Mouse (Mus musculus) stomach, postnatal 0 days (tissue): ENCODE data around the gene Spc24. TPM values are rescaled to one million over a fixed set of nuclear protein-coding genes. Genes with fewer than 3 reads are reported as not detected.

Source experiments
- ATAC-seq: fragments of 200-750 bp; cut with Nextera tagmentation; 2 replicates; pipeline ENCODE4 v1.8.0; 2017; ENCODE audit not compliant: low FRiP score, low TSS enrichment
- DNase-seq: peaks from one replicate; pipeline ENCODE4 v3.0.0-alpha.2; 2016; ENCODE audit warnings: low spot score
- H3K27ac ChIP-seq: fragments of 300-500 bp; sonication (generic); replicated peaks from 2 replicates; pipeline ENCODE4 v1.5.1; 2014; ENCODE audit warnings: mild to moderate bottlenecking, control low read depth
- H3K27me3 ChIP-seq: fragments of 300-500 bp; sonication (generic); 2 replicates; pipeline ENCODE4 v1.6.1; 2014; ENCODE audit warnings: low read length; ENCODE audit not compliant: control insufficient read depth, insufficient read depth
- H3K36me3 ChIP-seq: fragments of 300-500 bp; sonication (generic); 2 replicates; pipeline ENCODE4 v1.6.1; 2014; ENCODE audit warnings: low read length, mixed read lengths; ENCODE audit not compliant: control insufficient read depth, insufficient read depth
- H3K4me1 ChIP-seq: fragments of 300-500 bp; sonication (generic); replicated peaks from 2 replicates; pipeline ENCODE4 v1.6.1; 2014; ENCODE audit warnings: antibody characterized with exemption; ENCODE audit not compliant: control insufficient read depth, insufficient read depth
- H3K4me2 ChIP-seq: fragments of 300-500 bp; sonication (generic); replicated peaks from 2 replicates; pipeline ENCODE4 v1.6.1; 2014; ENCODE audit warnings: low read depth, mild to moderate bottlenecking, control low read depth, moderate library complexity
- H3K4me3 ChIP-seq: fragments of 300-500 bp; sonication (generic); 2 replicates; pipeline ENCODE4 v1.5.1; 2014; ENCODE audit warnings: low read depth, low read length, control low read depth
- H3K9ac ChIP-seq: fragments of 300-500 bp; sonication (generic); 2 replicates; pipeline ENCODE4 v1.6.1; 2014; ENCODE audit warnings: mild to moderate bottlenecking, low read length, control low read depth, mixed read lengths
- H3K9me3 ChIP-seq: fragments of 300-500 bp; sonication (generic); 2 replicates; pipeline ENCODE4 v1.6.1; 2016; ENCODE audit warnings: low read length; ENCODE audit not compliant: control insufficient read depth
- CTCF ChIP-seq: IDR thresholded peaks from 2 replicates; pipeline ENCODE4 v1.5.1; 2016; ENCODE audit warnings: antibody characterized with exemption, low read depth, mild to moderate bottlenecking, moderate library complexity
- EP300 ChIP-seq: optimal IDR thresholded peaks from 2 replicates; pipeline ENCODE3; 2016; ENCODE audit warnings: antibody characterized with exemption
- WGBS: fragments of 180-500 bp; shearing (Covaris S2); extraction: QIAGEN DNeasy Blood & Tissue Kit; methylation state at CpG from one replicate; pipeline ENCODE4 v1.1.7; 2014; 5-methylcytosine and 5-hydroxymethylcytosine counted together
- polyA plus RNA-seq: library from polyadenylated mRNA; unstranded; fragments of >200 nt; fragmentation: Nextera tagmentation; extraction: Ambion mirVana; gene quantifications from 2 replicates; pipeline ENCODE4 v1.2.1, GENCODE M21; 2015

Spc24 gene
- polyA plus RNA-seq, 1 experiment from 2014 or later, result 31.2 TPM

DNA sequence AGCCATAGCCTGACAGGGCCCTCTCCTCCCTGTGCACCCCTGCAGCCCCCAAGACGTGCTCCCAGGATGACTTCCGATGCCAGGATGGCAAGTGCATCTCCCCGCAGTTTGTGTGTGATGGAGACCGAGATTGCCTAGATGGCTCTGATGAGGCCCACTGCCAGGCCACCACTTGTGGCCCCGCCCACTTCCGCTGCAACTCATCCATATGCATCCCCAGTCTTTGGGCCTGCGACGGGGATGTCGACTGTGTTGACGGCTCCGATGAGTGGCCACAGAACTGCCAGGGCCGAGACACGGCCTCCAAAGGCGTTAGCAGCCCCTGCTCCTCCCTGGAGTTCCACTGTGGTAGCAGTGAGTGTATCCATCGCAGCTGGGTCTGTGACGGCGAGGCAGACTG, 26.7 kb downstream of the Spc24 start:
- WGBS, result 93% methylated on average over 17 of the region's 17 CpGs
- H3K36me3 ChIP-seq, result peaks cover 41% of the 10 kb centered on the region
- no peaks in the 10 kb centered on the region for H3K4me1 ChIP-seq
- no peaks in the 10 kb centered on the region for H3K9me3 ChIP-seq
- no peak overlapping the region for H3K4me2 ChIP-seq
- H3K27ac ChIP-seq, result no peak overlapping the region
- H3K27me3 ChIP-seq, result no peaks in the 10 kb centered on the region
- no peak for DNase-seq
- no peak overlapping the region for H3K9ac ChIP-seq
- no peak for ATAC-seq
- TF ChIP-seq EP300, result no peak
- no peak for TF ChIP-seq CTCF
- H3K4me3 ChIP-seq, result no peak overlapping the region

DNA sequence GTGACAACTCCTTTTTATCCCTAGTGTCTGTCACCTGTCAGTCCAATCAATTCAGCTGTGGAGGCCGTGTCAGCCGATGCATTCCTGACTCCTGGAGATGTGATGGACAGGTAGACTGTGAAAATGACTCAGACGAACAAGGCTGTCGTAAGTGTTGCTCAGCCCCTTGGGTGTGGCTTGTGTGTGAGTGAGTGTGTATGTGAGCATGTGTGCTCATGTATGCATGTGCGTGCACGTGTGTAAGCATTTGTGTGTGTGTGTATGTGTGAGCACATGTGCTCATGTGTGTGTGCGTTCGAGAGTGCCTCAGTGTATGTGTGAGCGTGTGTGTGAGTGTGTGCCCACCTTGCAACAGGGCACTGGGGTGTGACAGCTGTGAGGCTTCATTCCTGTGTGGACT, 27.8 kb downstream of the Spc24 start:
- Histone ChIP-seq H3K4me1 (no peaks in the 10 kb centered on the region), H3K9ac (no peak overlapping the region), H3K27me3 (no peaks in the 10 kb centered on the region), H3K4me2 (no peak overlapping the region), H3K36me3 (peaks cover 32% of the 10 kb centered on the region), H3K27ac (no peak overlapping the region), H3K9me3 (no peaks in the 10 kb centered on the region), H3K4me3 (no peak overlapping the region)
- TF ChIP-seq CTCF (no peak), EP300 (no peak)
- no peak for ATAC-seq
- no peak for DNase-seq
- 79% methylated on average over 9 of the region's 9 CpGs for WGBS

DNA sequence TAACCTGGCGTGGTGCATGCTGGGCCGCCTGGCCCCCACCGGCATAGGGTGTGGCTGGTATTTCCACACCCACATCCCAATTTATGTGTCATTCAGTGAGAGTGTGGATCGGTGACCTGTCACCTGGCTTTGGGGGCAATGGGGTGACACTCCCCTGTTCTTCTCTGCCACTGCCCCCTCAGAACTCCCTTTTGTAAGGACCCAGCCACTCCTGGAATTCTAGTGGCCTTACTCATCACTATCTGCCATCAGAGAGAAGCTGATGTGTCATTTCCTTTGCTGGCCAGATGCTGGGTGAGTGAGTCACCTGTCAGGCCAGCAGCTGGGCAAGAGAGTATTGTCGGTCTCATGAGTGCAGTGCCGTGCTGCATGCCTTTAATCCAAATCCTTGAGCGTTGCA, 30.8 kb downstream of the Spc24 start:
- no peak overlapping the region for H3K4me2 ChIP-seq
- WGBS, result 44% methylated on average over 7 of the region's 7 CpGs
- H3K9ac ChIP-seq, result no peak overlapping the region; the same call in 1 of the 2 replicates
- no peaks in the 10 kb centered on the region for H3K27me3 ChIP-seq
- no peaks in the 10 kb centered on the region for H3K9me3 ChIP-seq
- no peak overlapping the region for H3K4me3 ChIP-seq
- peak; percentile 55 for ATAC-seq
- TF ChIP-seq EP300 (no peak), CTCF (no peak)
- peaks cover 17% of the 10 kb centered on the region for H3K36me3 ChIP-seq
- no peak for DNase-seq
- H3K4me1 ChIP-seq, result peaks cover 13% of the 10 kb centered on the region
- H3K27ac ChIP-seq, result peak overlapping the region; percentile 63

DNA sequence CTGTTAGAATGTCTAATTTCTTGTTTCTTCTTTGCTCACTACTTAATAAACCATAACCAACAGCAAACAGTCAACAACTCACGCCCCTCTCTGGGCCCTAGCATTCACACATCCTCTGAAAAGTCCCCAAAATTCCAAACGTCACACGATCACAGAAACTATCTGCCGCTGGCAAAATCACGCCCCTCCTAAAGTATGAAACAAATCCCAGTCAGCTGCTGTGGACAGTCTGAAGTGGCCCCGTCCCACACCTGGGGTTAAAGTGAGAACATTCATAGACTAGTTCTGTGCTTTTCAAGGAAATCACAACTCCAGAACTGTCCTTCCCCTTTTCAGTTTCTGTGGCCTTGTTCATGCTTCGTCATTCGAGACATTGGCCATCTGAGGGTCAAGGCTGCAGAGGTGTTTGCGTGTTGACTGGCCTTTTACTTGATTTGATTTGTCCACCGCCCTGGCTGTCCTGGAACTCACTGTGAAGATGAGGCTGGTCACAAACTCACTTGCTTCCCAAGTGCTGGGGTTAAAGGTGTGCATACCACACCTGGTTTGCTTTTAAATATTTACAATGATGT, 31.8 kb downstream of the Spc24 start:
- Histone ChIP-seq H3K27me3 (no peaks in the 10 kb centered on the region), H3K4me3 (no peak overlapping the region), H3K9ac (no peak overlapping the region), H3K9me3 (no peaks in the 10 kb centered on the region), H3K27ac (peak overlapping the region; percentile 63), H3K4me2 (no peak overlapping the region), H3K4me1 (peaks cover 13% of the 10 kb centered on the region), H3K36me3 (peaks cover 11% of the 10 kb centered on the region)
- TF ChIP-seq EP300, result no peak
- TF ChIP-seq CTCF, result no peak
- DNase-seq (no peak), ATAC-seq (no peak)
- 72% methylated on average over 10 of the region's 10 CpGs for WGBS

DNA sequence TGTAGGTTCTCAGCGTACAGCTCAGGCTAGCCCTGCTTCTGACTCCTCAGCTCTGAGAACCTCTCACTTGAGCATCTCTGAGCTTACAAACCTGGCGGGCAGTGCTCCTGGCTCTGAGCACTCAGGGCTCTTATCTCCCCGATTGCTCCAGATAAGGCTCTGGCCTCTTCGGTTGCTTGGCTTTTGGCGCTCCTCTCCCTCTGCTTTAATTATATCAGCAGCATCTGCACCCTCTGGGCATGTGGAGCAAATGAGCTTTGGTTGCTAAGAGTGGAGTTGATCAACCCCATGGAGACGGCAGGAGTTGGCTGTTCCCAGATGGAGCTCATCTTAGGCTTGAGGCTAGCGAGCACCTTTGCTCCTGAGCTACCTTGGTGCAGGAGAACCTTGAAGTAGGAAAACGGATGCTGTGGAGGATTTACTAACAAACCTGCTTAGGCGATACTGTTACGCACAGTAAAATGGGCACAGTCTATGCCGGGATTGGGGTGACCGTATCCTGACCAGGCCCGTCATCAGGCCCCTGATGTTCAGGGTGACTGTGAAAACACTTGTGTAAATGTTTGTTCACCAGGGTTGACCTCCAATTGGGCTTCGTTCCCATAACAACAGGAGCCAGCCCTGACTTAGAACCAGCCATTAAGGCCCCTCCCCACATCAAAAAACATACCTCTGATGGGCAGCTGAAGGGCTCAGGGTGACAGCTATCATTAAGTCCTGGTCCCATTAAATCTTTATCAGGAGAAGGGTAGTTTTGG, 33.7 kb downstream of the Spc24 start:
- TF ChIP-seq CTCF (no peak), EP300 (no peak)
- Histone ChIP-seq H3K9me3 (no peaks in the 10 kb centered on the region), H3K4me3 (peak overlapping the region; percentile 70; the same call in 1 of the 2 replicates), H3K4me1 (peaks cover 13% of the 10 kb centered on the region), H3K36me3 (no peaks in the 10 kb centered on the region), H3K27ac (0 out of 2 replicates have a peak overlapping the region, but pooled peaks have one; percentile 18), H3K27me3 (no peaks in the 10 kb centered on the region), H3K4me2 (peak overlapping the region; percentile 71), H3K9ac (peak overlapping the region; percentile 38)
- WGBS, result 43% methylated on average over 14 of the region's 14 CpGs
- ATAC-seq, result no peak
- DNase-seq, result no peak
